Mouse (Mus musculus): ENCODE measurements around the gene Fam193a. TPM values are rescaled to one million over a fixed set of nuclear protein-coding genes. Genes with fewer than 3 reads are reported as not detected.

The Fam193a gene
- polyA plus RNA-seq, 2 experiments from 2014 or later: 12.5 to 13.3 TPM

DNA sequence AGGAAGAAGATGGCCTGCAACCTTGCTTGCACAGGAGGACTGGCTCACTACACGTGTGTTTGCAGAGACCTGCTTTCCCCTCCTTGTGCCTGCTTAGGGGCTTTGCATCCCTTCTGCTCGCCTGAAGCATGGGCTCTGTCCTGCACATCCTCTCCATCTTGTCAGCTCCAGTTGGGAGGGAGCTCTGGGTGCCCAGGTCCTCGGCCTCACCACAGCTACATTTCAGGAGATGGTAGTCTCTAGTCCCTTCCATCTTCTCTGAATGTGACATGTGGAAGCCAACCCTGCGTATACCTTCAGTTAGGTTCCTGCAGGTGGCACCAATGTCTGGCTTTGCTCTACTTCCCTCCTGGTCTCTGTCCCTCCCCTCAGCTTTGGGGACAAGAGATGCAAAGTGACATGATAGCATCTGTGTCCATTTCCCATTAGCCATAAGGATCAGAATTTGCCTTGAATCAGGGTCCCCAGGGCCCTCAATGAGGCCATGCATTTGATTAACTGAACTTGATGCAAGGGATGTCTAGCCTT is 154.3 kb downstream of the Fam193a start:
- ATAC-seq: no peak

- no peak for ATAC-seq
Measured at GRCm38 (mm10) chr5:34524511-34524910, 154.8 kb downstream of the Fam193a start.

DNA sequence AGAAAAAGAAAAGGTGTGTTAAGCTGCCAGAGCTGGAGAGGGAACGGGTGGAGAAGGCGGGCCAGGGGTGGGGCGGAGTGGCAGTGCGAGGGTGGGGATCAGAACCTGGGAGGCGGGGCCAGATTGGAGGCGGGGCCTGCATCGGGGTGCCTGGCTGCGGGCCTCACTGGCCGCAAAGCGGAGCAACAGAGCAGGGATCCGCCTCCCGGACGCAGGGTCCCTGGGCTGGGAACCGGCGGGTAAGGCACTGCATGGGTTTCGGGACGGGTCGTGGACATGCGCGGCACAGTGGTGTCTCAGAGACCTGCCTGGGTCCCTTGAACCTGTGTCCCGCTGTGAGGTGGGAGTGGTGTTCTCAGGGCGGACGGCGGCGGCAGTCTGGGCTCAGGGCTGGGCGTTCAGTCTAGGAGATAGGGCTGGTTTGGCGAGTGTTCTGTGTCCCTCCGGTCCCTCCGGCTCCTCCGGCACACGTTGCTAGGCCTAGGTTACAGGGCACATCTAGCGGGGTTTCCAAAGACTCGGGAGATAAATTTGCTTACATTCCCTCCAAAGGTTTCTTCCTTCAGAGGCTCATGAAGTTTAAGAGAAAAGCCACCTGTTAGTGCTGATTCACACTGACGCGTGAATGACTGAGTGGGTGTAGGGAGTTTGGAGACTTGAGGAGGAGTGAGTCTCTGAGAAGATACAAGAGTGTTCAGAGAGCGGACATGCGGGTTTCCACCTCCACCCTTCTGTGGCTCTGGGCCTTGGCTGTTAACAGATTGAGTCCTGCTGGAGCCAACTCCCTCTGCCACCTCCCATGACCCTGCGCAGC is 156.1 kb downstream of the Fam193a start, which contains the start of gene Sh3bp2:
TSS of gene Sh3bp2 (plus strand) at position 176 of the 814 bp plus-strand sequence.
- ATAC-seq: peak; percentile 88

- ATAC-seq: no peak
Measured at GRCm38 (mm10) chr5:34526477-34526775, 156.7 kb downstream of the Fam193a start.

GRCm38 (mm10) chr5:34527352-34527751 is 157.6 kb downstream of the Fam193a start:
- no peak for ATAC-seq

GRCm38 (mm10) chr5:34528724-34529123 is 159.0 kb downstream of the Fam193a start:
- no peak for ATAC-seq

GRCm38 (mm10) chr5:34530116-34530515 is 160.4 kb downstream of the Fam193a start:
- no peak for ATAC-seq

GRCm38 (mm10) chr5:34530687-34531086 is 161.0 kb downstream of the Fam193a start:
- ATAC-seq: no peak

DNA sequence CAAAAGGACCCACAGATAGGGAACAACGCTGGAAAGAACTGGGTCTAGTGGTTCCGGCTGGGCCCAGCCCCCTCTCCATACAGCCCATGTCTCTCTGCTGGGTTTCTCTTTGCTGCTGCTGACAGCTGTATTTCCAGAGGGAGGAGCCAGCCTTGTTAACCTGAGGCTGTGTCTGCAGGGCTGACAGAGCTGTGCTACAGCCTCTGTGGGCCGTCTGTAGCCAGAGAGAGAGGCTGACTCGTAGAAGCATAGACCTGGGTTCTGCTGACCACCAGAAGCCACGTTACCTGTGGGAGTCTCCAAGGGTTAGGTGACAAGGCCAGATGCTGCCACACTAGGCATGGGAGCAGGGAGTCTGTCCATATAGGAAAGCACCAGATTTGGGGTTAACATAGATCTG is 163.3 kb downstream of the Fam193a start:
- ATAC-seq: no peak

GRCm38 (mm10) chr5:34533820-34534219 is 164.1 kb downstream of the Fam193a start:
- ATAC-seq: no peak

GRCm38 (mm10) chr5:34534776-34535581 is 165.2 kb downstream of the Fam193a start:
- no peak for ATAC-seq

DNA sequence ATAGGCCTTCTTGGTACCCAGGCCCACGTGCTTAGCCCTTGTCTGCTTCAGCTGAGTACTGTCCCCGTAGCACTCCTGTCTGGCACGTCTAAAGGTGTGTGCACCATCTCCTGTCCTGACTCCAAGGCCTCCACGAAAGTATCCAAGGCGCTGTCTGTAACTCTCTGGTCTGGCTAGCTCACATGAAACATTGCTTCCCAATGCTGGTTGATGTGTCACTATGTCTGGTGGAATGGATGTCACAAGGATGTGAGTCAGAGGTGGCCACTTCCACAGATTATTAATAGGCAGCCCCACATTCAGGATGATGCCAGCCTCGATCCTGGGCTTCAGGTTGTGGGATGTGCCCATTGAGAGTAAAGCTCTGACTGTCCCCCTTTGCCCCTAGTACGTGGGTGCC is 166.1 kb downstream of the Fam193a start:
- no peak for ATAC-seq

Other genes with a start within 250 kb of the Fam193a start
- gene Poln, start 200.5 kb upstream of the Fam193a start, polyA plus RNA-seq (2017; shearing (Covaris generic)): under 1 TPM; 0.28 to 0.94 TPM
- 10 to 100 TPM; 76.9 to 90.0 TPM for gene Haus3, start 200.4 kb upstream of the Fam193a start, polyA plus RNA-seq (2017; shearing (Covaris generic))
- 100 to 1,000 TPM; 112 to 135 TPM for gene Mxd4, start 182.2 kb upstream of the Fam193a start, polyA plus RNA-seq (2017; shearing (Covaris generic))
- gene Zfyve28, start 81.5 kb upstream of the Fam193a start, polyA plus RNA-seq (2017; shearing (Covaris generic)): 1 to 10 TPM; 3.4 TPM
- gene Cfap99, start 81.3 kb upstream of the Fam193a start, polyA plus RNA-seq (2017; shearing (Covaris generic)): not detected
- 100 to 1,000 TPM; 108 TPM for gene Rnf4, start 33.6 kb upstream of the Fam193a start, polyA plus RNA-seq (2017; shearing (Covaris generic))
- gene Tnip2, start 144.1 kb downstream of the Fam193a start, polyA plus RNA-seq (2017; shearing (Covaris generic)): 10 to 100 TPM; 23.4 to 24.8 TPM
- 1 to 10 TPM; 4.0 to 9.6 TPM for gene Sh3bp2, start 155.9 kb downstream of the Fam193a start, polyA plus RNA-seq (2017; shearing (Covaris generic))
- gene Add1, start 203.7 kb downstream of the Fam193a start, polyA plus RNA-seq (2017; shearing (Covaris generic)): 100 to 1,000 TPM in 1 of 2 experiments, 10 to 100 TPM in 1; 98.4 to 118 TPM

Measured in activated CD4-positive, CD25-positive, alpha-beta regulatory T cell, adult 4 months (primary cell).